Mouse (Mus musculus): ENCODE measurements around the gene Pdcd10.

Pdcd10 gene

GRCm38 (mm10) chr3:75492913-75493312 lies 63.7 kb downstream of the Pdcd10 start:
- in situ Hi-C loops (cut with MboI; ENCODE audit: low pct_unique_long_range_greater_than_20kb in 1 of 2, low sequenced_read_pairs in 2 of 2, unreplicated experiment in 1 of 2) = no loop called here

GRCm38 (mm10) chr3:75482056-75482455 lies 74.6 kb downstream of the Pdcd10 start, which contains the start of gene Wdr49:
Gene Wdr49, minus strand, starts transcription at chr3:75482156.
- in situ Hi-C loops (cut with MboI; ENCODE audit: low pct_unique_long_range_greater_than_20kb in 1 of 2, low sequenced_read_pairs in 2 of 2, unreplicated experiment in 1 of 2) = no loop called here

GRCm38 (mm10) chr3:75475106-75475505 lies 81.5 kb downstream of the Pdcd10 start:
- in situ Hi-C loops (cut with MboI; ENCODE audit: low pct_unique_long_range_greater_than_20kb in 1 of 2, low sequenced_read_pairs in 2 of 2, unreplicated experiment in 1 of 2) = no loop called here

GRCm38 (mm10) chr3:75474657-75475056 lies 82.0 kb downstream of the Pdcd10 start:
- in situ Hi-C loops (cut with MboI; ENCODE audit: low pct_unique_long_range_greater_than_20kb in 1 of 2, low sequenced_read_pairs in 2 of 2, unreplicated experiment in 1 of 2) = no loop called here

- in situ Hi-C loops (cut with MboI; ENCODE audit: low pct_unique_long_range_greater_than_20kb in 1 of 2, low sequenced_read_pairs in 2 of 2, unreplicated experiment in 1 of 2) = no loop called here
Measured at GRCm38 (mm10) chr3:75468154-75468553, 88.5 kb downstream of the Pdcd10 start.
